Mouse (Mus musculus) E14TG2a.4 (cell line): ENCODE results near the gene Mslnl.

ENCODE experiments used
- CTCF ChIP-seq: conservative IDR thresholded peaks from 2 replicates; pipeline ENCODE4 v1.5.1; 2014; ENCODE audit warnings: low read length
- NANOG ChIP-seq: IDR thresholded peaks from 2 replicates; pipeline ENCODE4 v1.6.1; 2014; ENCODE audit warnings: borderline replicate concordance, low read length, mixed read lengths

GRCm38 (mm10) chr17:25775318-25776062 is 39.6 kb downstream of the Mslnl start:
- no peak for TF ChIP-seq CTCF
- no peak for TF ChIP-seq NANOG
